Mouse (Mus musculus): Measurements from ENCODE around the gene Col6a2. TPM values are rescaled to one million over a fixed set of nuclear protein-coding genes. Genes with fewer than 3 reads are reported as not detected.
A peak's percentile ranks its signal among the peaks of the same experiment; 100 is the strongest.

Col6a2 gene
- polyA plus RNA-seq (2012; fragmentation: generic; extraction: Trizol): 63.3 TPM

- peak within 1 kb of the TSS; percentile 7 for H3K4me3 ChIP-seq
- no peak within 1 kb of the TSS for H3ac ChIP-seq (ENCODE audit: control insufficient read depth, insufficient read length)
- peak within 1 kb of the TSS; percentile 60 for H3K4me2 ChIP-seq (ENCODE audit: low read depth)
- TF ChIP-seq MYOD1 (IDR thresholded peaks at IDR 0.05; ENCODE audit: control insufficient read depth in 1 of 3, insufficient read length in 2 of 3, low read depth in 2 of 3): no peak
- TF ChIP-seq E2F4 (IDR thresholded peaks at IDR 0.05; ENCODE audit: insufficient read depth): no peak
- no peak for TF ChIP-seq CEBPB (IDR thresholded peaks at IDR 0.05; ENCODE audit: insufficient read depth, poor library complexity, severe bottlenecking)
- TF ChIP-seq TCF12 (IDR thresholded peaks at IDR 0.05; ENCODE audit: insufficient read depth, poor library complexity, severe bottlenecking): no peak
- TF ChIP-seq POLR2AphosphoS2 (IDR thresholded peaks at IDR 0.05; ENCODE audit: insufficient read length, low read depth): no peak
- no peak for TF ChIP-seq POLR2A (IDR thresholded peaks at IDR 0.05; ENCODE audit: insufficient read length, low read depth)
- no peak for TF ChIP-seq MAX (IDR thresholded peaks at IDR 0.05; ENCODE audit: low read depth)
- no peak for TF ChIP-seq REST (IDR thresholded peaks at IDR 0.05; ENCODE audit: insufficient read depth, insufficient read length)
- no peak for TF ChIP-seq USF1 (IDR thresholded peaks at IDR 0.05; ENCODE audit: low read depth)
- TF ChIP-seq MYOG (IDR thresholded peaks at IDR 0.05; ENCODE audit: control insufficient read depth in 1 of 3, insufficient read depth in 1 of 3, insufficient read length in 2 of 3, low read depth in 2 of 3): no peak
- TF ChIP-seq SRF (IDR thresholded peaks at IDR 0.05; ENCODE audit: control insufficient read depth, insufficient read length, low read depth): no peak
- TF ChIP-seq TCF3 (IDR thresholded peaks at IDR 0.05; ENCODE audit: insufficient read length, low read depth): no peak
- peaks cover 3% of the 10 kb centered on the region for H3K27me3 ChIP-seq (ENCODE audit: control insufficient read depth, insufficient read depth, insufficient read length)
- no peaks in the 10 kb centered on the region for H3K79me2 ChIP-seq (ENCODE audit: control insufficient read depth, insufficient read depth)
- no peaks in the 10 kb centered on the region for H3K36me3 ChIP-seq (ENCODE audit: control insufficient read depth, insufficient read depth)
Measured at GRCm38 (mm10) chr10:76622928-76623680, at the start of gene Col6a2. Col6a2 (minus strand) TSS chr10:76623630.

GRCm38 (mm10) chr10:76671939-76672338 lies 48.5 kb upstream of the Col6a2 start:
- no peak for TF ChIP-seq E2F4 (IDR thresholded peaks at IDR 0.05; ENCODE audit: insufficient read depth)
- no peak for TF ChIP-seq REST (IDR thresholded peaks at IDR 0.05; ENCODE audit: insufficient read depth, insufficient read length)
- no peak for TF ChIP-seq POLR2AphosphoS2 (IDR thresholded peaks at IDR 0.05; ENCODE audit: insufficient read length, low read depth)
- TF ChIP-seq MYOG (IDR thresholded peaks at IDR 0.05; ENCODE audit: control insufficient read depth in 1 of 3, insufficient read depth in 1 of 3, insufficient read length in 2 of 3, low read depth in 2 of 3): no peak
- no peak for TF ChIP-seq CEBPB (IDR thresholded peaks at IDR 0.05; ENCODE audit: insufficient read depth, poor library complexity, severe bottlenecking)
- TF ChIP-seq POLR2A (IDR thresholded peaks at IDR 0.05; ENCODE audit: insufficient read length, low read depth): no peak
- no peak for TF ChIP-seq TCF3 (IDR thresholded peaks at IDR 0.05; ENCODE audit: insufficient read length, low read depth)
- no peak for TF ChIP-seq USF1 (IDR thresholded peaks at IDR 0.05; ENCODE audit: low read depth)
- no peak for TF ChIP-seq MAX (IDR thresholded peaks at IDR 0.05; ENCODE audit: low read depth)
- TF ChIP-seq MYOD1 (IDR thresholded peaks at IDR 0.05; ENCODE audit: control insufficient read depth in 1 of 3, insufficient read length in 2 of 3, low read depth in 2 of 3): no peak
- TF ChIP-seq TCF12 (IDR thresholded peaks at IDR 0.05; ENCODE audit: insufficient read depth, poor library complexity, severe bottlenecking): no peak
- no peak for TF ChIP-seq SRF (IDR thresholded peaks at IDR 0.05; ENCODE audit: control insufficient read depth, insufficient read length, low read depth)
- H3ac ChIP-seq (ENCODE audit: control insufficient read depth, insufficient read length): no peak overlapping the region
- H3K4me2 ChIP-seq (ENCODE audit: low read depth): no peak overlapping the region

GRCm38 (mm10) chr10:76668947-76669284 lies 45.5 kb upstream of the Col6a2 start:
- Histone ChIP-seq H3K36me3 (ENCODE audit: control insufficient read depth, insufficient read depth) (no peaks in the 10 kb centered on the region), H3K27me3 (ENCODE audit: control insufficient read depth, insufficient read depth, insufficient read length) (no peaks in the 10 kb centered on the region), H3K4me2 (ENCODE audit: low read depth) (peak overlapping the region; percentile 62), H3K4me3 (no peak overlapping the region), H3K79me2 (ENCODE audit: control insufficient read depth, insufficient read depth) (no peaks in the 10 kb centered on the region), H3ac (ENCODE audit: control insufficient read depth, insufficient read length) (no peak overlapping the region)
- TF ChIP-seq MAX (IDR thresholded peaks at IDR 0.05; ENCODE audit: low read depth) (peak; percentile 13), CEBPB (IDR thresholded peaks at IDR 0.05; ENCODE audit: insufficient read depth, poor library complexity, severe bottlenecking) (no peak), TCF12 (IDR thresholded peaks at IDR 0.05; ENCODE audit: insufficient read depth, poor library complexity, severe bottlenecking) (peak; percentile 75), MYOG (IDR thresholded peaks at IDR 0.05; ENCODE audit: control insufficient read depth in 1 of 3, insufficient read depth in 1 of 3, insufficient read length in 2 of 3, low read depth in 2 of 3) (peak in 1 of 3 experiments; percentile 55), MYOD1 (IDR thresholded peaks at IDR 0.05; ENCODE audit: control insufficient read depth in 1 of 3, insufficient read length in 2 of 3, low read depth in 2 of 3) (peak in 2 of 3 experiments; percentile 69 to 79)

More at GRCm38 (mm10) chr10:76671939-76672338, 48.5 kb upstream of the Col6a2 start:
- no peaks in the 10 kb centered on the region for H3K36me3 ChIP-seq (ENCODE audit: control insufficient read depth, insufficient read depth)
- no peaks in the 10 kb centered on the region for H3K27me3 ChIP-seq (ENCODE audit: control insufficient read depth, insufficient read depth, insufficient read length)
- H3K4me3 ChIP-seq: no peak overlapping the region
- H3K79me2 ChIP-seq (ENCODE audit: control insufficient read depth, insufficient read depth): no peaks in the 10 kb centered on the region

GRCm38 (mm10) chr10:76668261-76668946 lies 45.0 kb upstream of the Col6a2 start:
- Histone ChIP-seq H3K79me2 (ENCODE audit: control insufficient read depth, insufficient read depth) (no peaks in the 10 kb centered on the region), H3K4me3 (no peak overlapping the region), H3ac (ENCODE audit: control insufficient read depth, insufficient read length) (no peak overlapping the region), H3K36me3 (ENCODE audit: control insufficient read depth, insufficient read depth) (no peaks in the 10 kb centered on the region), H3K27me3 (ENCODE audit: control insufficient read depth, insufficient read depth, insufficient read length) (no peaks in the 10 kb centered on the region), H3K4me2 (ENCODE audit: low read depth) (peak overlapping the region; percentile 60)
- TF ChIP-seq MYOG (IDR thresholded peaks at IDR 0.05; ENCODE audit: control insufficient read depth in 1 of 3, insufficient read depth in 1 of 3, insufficient read length in 2 of 3, low read depth in 2 of 3): no peak
- TF ChIP-seq CEBPB (IDR thresholded peaks at IDR 0.05; ENCODE audit: insufficient read depth, poor library complexity, severe bottlenecking): no peak
- TF ChIP-seq TCF3 (IDR thresholded peaks at IDR 0.05; ENCODE audit: insufficient read length, low read depth): no peak
- TF ChIP-seq TCF12 (IDR thresholded peaks at IDR 0.05; ENCODE audit: insufficient read depth, poor library complexity, severe bottlenecking): no peak
- TF ChIP-seq SRF (IDR thresholded peaks at IDR 0.05; ENCODE audit: control insufficient read depth, insufficient read length, low read depth): no peak
- TF ChIP-seq MAX (IDR thresholded peaks at IDR 0.05; ENCODE audit: low read depth): no peak
- no peak for TF ChIP-seq REST (IDR thresholded peaks at IDR 0.05; ENCODE audit: insufficient read depth, insufficient read length)
- TF ChIP-seq USF1 (IDR thresholded peaks at IDR 0.05; ENCODE audit: low read depth): no peak
- TF ChIP-seq POLR2A (IDR thresholded peaks at IDR 0.05; ENCODE audit: insufficient read length, low read depth): no peak
- no peak for TF ChIP-seq POLR2AphosphoS2 (IDR thresholded peaks at IDR 0.05; ENCODE audit: insufficient read length, low read depth)
- no peak for TF ChIP-seq E2F4 (IDR thresholded peaks at IDR 0.05; ENCODE audit: insufficient read depth)
- no peak for TF ChIP-seq MYOD1 (IDR thresholded peaks at IDR 0.05; ENCODE audit: control insufficient read depth in 1 of 3, insufficient read length in 2 of 3, low read depth in 2 of 3)

All from myocyte (in vitro differentiated cells).